Mouse (Mus musculus) cortical plate, adult 2 months (tissue): ENCODE results near the gene Neurl1a.

ENCODE experiments used
- CTCF ChIP-seq: fragments of 200-500 bp; IDR thresholded peaks from 2 replicates; pipeline ENCODE4 v1.5.1; 2011; ENCODE audit warnings: mild to moderate bottlenecking, control low read depth, low read length; ENCODE audit not compliant: insufficient read depth; ENCODE audit errors: extremely low read depth
- POLR2A ChIP-seq: fragments of 200-500 bp; IDR thresholded peaks from 2 replicates; pipeline ENCODE4 v1.6.1; 2011; ENCODE audit warnings: mild to moderate bottlenecking, low read length, control low read depth; ENCODE audit not compliant: insufficient read depth; ENCODE audit errors: extremely low read depth

DNA sequence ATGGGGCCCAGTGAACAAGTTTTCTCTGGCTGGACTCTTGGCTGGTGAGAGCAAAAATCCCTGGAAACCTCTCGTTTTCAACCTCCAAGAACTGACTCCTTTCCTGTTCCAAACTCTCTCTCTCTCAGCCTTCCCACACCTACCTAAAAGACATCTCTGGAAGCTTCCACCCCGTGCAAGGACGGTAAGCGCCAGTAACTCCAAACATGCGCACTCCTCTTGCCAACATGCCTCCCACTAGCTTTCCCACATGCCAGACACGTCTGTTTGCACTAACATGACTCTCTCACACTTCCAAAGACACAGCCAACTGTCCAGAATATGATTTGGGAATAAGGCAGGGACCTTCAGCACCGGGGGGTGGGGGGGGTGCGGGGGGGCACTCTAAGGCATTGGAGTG is 82.6 kb downstream of the Neurl1a start:
- TF ChIP-seq POLR2A = no peak
- TF ChIP-seq CTCF = no peak
